In the genomic region with DNA sequence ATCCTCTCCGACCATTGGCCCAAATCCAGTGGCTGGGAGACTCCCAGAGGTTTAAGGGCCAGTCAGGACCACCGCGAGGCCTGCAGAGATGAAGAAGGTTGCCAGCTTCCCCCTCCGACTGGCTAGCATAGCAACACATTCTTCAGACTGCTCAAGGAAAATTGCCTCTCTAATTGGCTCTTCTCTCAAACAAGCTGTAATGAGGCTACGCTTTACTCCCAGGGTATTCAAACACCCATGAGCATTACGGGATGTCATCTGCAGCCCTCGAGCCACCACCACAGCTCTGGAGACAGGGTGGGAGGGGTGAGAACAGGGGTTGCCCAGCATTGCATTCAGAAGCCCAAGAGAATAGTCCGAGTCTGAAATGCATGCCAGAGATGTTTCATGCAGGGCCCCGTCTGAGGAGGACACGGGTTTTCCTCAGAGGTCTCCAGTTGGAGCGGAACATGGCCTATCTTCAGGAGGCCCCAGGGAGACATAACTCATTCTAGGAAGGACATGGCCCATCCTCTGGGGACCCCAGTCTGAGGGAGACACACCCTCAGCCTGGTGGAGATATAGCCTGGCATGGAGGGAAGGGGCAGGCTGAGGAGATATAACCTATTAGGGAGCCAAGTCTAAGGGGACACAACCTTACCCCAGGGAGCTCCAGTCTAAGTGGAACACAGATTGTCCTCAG, we compare ENCODE assay signal across 17 mouse cellular contexts.
DNase-seq lines count a peak whose midpoint lies in the region; ATAC-seq lines count a peak whose summit lies in the region.
"Had no signal": no experiment of that assay in that cellular context is flagged by ENCODE, and none has a peak within 500 bp of the region (broad histone marks: within the 10 kb centered on the region; RNA-seq: fewer than 3 reads in every experiment).

No protein-coding gene starts in this region.

- 0 out of 2 replicates have a peak, but pooled peaks have one; percentile 19 for ATAC-seq in hindbrain, embryonic 15.5 days (ENCODE audit: low FRiP score, low read depth)
- no peak for ATAC-seq in hindbrain, embryonic 11.5 days (ENCODE audit: low FRiP score)
- ATAC-seq in forebrain, embryonic 14.5 days, result peak; percentile 52
- 0 out of 2 replicates have a peak, but pooled peaks have one; percentile 24 for ATAC-seq in midbrain, embryonic 15.5 days (replicated peaks)
- ATAC-seq: intestine, postnatal 0 days had no signal

- H3K9ac ChIP-seq in hindbrain, embryonic 15.5 days, result no peak overlapping the region
- no peak overlapping the region for H3K9ac ChIP-seq in hindbrain, embryonic 11.5 days (ENCODE audit: low read depth, low read length)
- no peak overlapping the region for H3K9ac ChIP-seq in forebrain, embryonic 14.5 days (ENCODE audit: low read length)
- no peak overlapping the region for H3K9ac ChIP-seq in midbrain, embryonic 15.5 days

- no peaks in the 10 kb centered on the region for H3K36me3 ChIP-seq in hindbrain, embryonic 15.5 days
- H3K36me3 ChIP-seq in hindbrain, embryonic 11.5 days (ENCODE audit: control insufficient read depth, insufficient read depth, low read length), result no peaks in the 10 kb centered on the region
- no peaks in the 10 kb centered on the region for H3K36me3 ChIP-seq in forebrain, embryonic 14.5 days (ENCODE audit: control insufficient read depth, insufficient read depth, low read length)
- no peaks in the 10 kb centered on the region for H3K36me3 ChIP-seq in midbrain, embryonic 15.5 days (replicated peaks)

- H3K4me2 ChIP-seq in hindbrain, embryonic 15.5 days, result no peak overlapping the region
- no peak overlapping the region for H3K4me2 ChIP-seq in hindbrain, embryonic 11.5 days (replicated peaks; ENCODE audit: low read depth, low read length)
- peak overlapping the region; percentile 18 for H3K4me2 ChIP-seq in forebrain, embryonic 14.5 days (ENCODE audit: low read length)
- no peak overlapping the region for H3K4me2 ChIP-seq in midbrain, embryonic 15.5 days

- no peak for DNase-seq in hindbrain, embryonic 11.5 days (ENCODE audit: low spot score)
- DNase-seq in embryo, embryonic 11 days, result peak; percentile 29
- peak; percentile 80 for DNase-seq in forebrain, embryonic 14.5 days (ENCODE audit: low spot score)
- no peak for DNase-seq in layer of hippocampus, adult 11-12 months (ENCODE audit: low spot score)
- no peak for DNase-seq in left cerebral cortex, adult 9 months (ENCODE audit: low spot score in 2 of 2)
- no peak for DNase-seq in layer of hippocampus, adult 18-20 months (ENCODE audit: low spot score in 2 of 2)
- DNase-seq: adrenal gland, adult 2 months; B cell, adult 2 months; cerebellum, postnatal 36 days; heart, adult 2 months; kidney, postnatal 36 days; thymus, adult 18-20 months had no signal

- peaks cover 23% of the 10 kb centered on the region for H3K4me1 ChIP-seq in hindbrain, embryonic 15.5 days (replicated peaks)
- peaks cover 2% of the 10 kb centered on the region; the same call in 1 of the 2 replicates for H3K4me1 ChIP-seq in hindbrain, embryonic 11.5 days (replicated peaks; ENCODE audit: control insufficient read depth, insufficient read depth, low read length)
- peaks cover 12% of the 10 kb centered on the region for H3K4me1 ChIP-seq in forebrain, embryonic 14.5 days (ENCODE audit: control insufficient read depth, insufficient read depth, low read length)
- H3K4me1 ChIP-seq in midbrain, embryonic 15.5 days, result peaks cover 7% of the 10 kb centered on the region

- H3K27me3 ChIP-seq in hindbrain, embryonic 15.5 days, result no peaks in the 10 kb centered on the region
- H3K27me3 ChIP-seq in hindbrain, embryonic 11.5 days (ENCODE audit: control insufficient read depth, insufficient read depth, low read length), result no peaks in the 10 kb centered on the region
- no peaks in the 10 kb centered on the region; the same call in 1 of the 2 replicates for H3K27me3 ChIP-seq in forebrain, embryonic 14.5 days (replicated peaks; ENCODE audit: control insufficient read depth, insufficient read depth, low read length)
- H3K27me3 ChIP-seq in midbrain, embryonic 15.5 days (replicated peaks), result no peaks in the 10 kb centered on the region

- no peak overlapping the region for H3K27ac ChIP-seq in hindbrain, embryonic 15.5 days (replicated peaks)
- no peak overlapping the region for H3K27ac ChIP-seq in hindbrain, embryonic 11.5 days (ENCODE audit: low read depth, low read length)
- H3K27ac ChIP-seq in forebrain, embryonic 14.5 days (ENCODE audit: low read depth, low read length), result peak overlapping the region; percentile 39; the same call in 1 of the 2 replicates
- H3K27ac ChIP-seq in midbrain, embryonic 15.5 days, result no peak overlapping the region
- H3K27ac ChIP-seq: heart, adult 2 months; left cerebral cortex, adult 2 months had no signal

- WGBS in hindbrain, embryonic 15.5 days, result 14% methylated on average over 11 of the region's 11 CpGs
- WGBS in hindbrain, embryonic 11.5 days, result 48% methylated on average over 11 of the region's 11 CpGs
- 13% methylated on average over 11 of the region's 11 CpGs for WGBS in forebrain, embryonic 14.5 days
- 31% methylated on average over 11 of the region's 11 CpGs for WGBS in midbrain, embryonic 15.5 days

- no peaks in the 10 kb centered on the region for H3K9me3 ChIP-seq in hindbrain, embryonic 15.5 days
- H3K9me3 ChIP-seq in hindbrain, embryonic 11.5 days (ENCODE audit: control insufficient read depth, low read length), result no peaks in the 10 kb centered on the region
- H3K9me3 ChIP-seq in forebrain, embryonic 14.5 days (replicated peaks; ENCODE audit: control insufficient read depth, low read length), result no peaks in the 10 kb centered on the region
- H3K9me3 ChIP-seq in midbrain, embryonic 15.5 days, result no peaks in the 10 kb centered on the region

- H3K4me3 ChIP-seq in hindbrain, embryonic 15.5 days, result no peak overlapping the region
- H3K4me3 ChIP-seq in hindbrain, embryonic 11.5 days (ENCODE audit: low read depth, low read length), result no peak overlapping the region
- no peak overlapping the region for H3K4me3 ChIP-seq in forebrain, embryonic 14.5 days (ENCODE audit: low read depth, low read length)
- no peak overlapping the region for H3K4me3 ChIP-seq in midbrain, embryonic 15.5 days
- H3K4me3 ChIP-seq: erythroblast, embryonic 14.5 days; heart, adult 2 months; left cerebral cortex, adult 2 months had no signal

Comparison
In these comparisons a context has a peak if more than half of its experiments do, and no peak if none do; other contexts are left out.
1. DNase-seq: peak in embryo, embryonic 11 days (single experiment) and forebrain, embryonic 14.5 days (single experiment); none in hindbrain, embryonic 11.5 days (single experiment), layer of hippocampus, adult 11-12 months (single experiment), left cerebral cortex, adult 9 months (0 of 2) and layer of hippocampus, adult 18-20 months (0 of 2).